Mouse (Mus musculus): Measurements from ENCODE around the gene Fcgr1.

Gene Fcgr1

GRCm38 (mm10) chr3:96293787-96294186 is at the start of gene Fcgr1:
Gene Fcgr1 (minus strand): TSS chr3:96293969.
- 77% methylated on average over 4 of the region's 4 CpGs for WGBS

- 54% methylated on average over 13 of the region's 13 CpGs for WGBS
Measured at GRCm38 (mm10) chr3:96342652-96343051, 48.9 kb upstream of the Fcgr1 start.

GRCm38 (mm10) chr3:96342100-96342499 is 48.3 kb upstream of the Fcgr1 start:
- WGBS: 44% methylated on average over 3 of the region's 3 CpGs

- WGBS: 6% methylated on average over 24 of the region's 24 CpGs
Measured at GRCm38 (mm10) chr3:96340611-96341312, 47.0 kb upstream of the Fcgr1 start.

- 44% methylated on average over 16 of the region's 16 CpGs for WGBS
Measured at GRCm38 (mm10) chr3:96338849-96339480, 45.2 kb upstream of the Fcgr1 start.

GRCm38 (mm10) chr3:96338043-96338442 is 44.3 kb upstream of the Fcgr1 start:
- 96% methylated on average over 8 of the region's 8 CpGs for WGBS

GRCm38 (mm10) chr3:96337269-96337668 is 43.5 kb upstream of the Fcgr1 start:
- 94% methylated on average over 6 of the region's 6 CpGs for WGBS

- 91% methylated on average over 1 of the region's 1 CpGs for WGBS
Measured at GRCm38 (mm10) chr3:96336636-96337035, 42.9 kb upstream of the Fcgr1 start.

GRCm38 (mm10) chr3:96335591-96335990 is 41.8 kb upstream of the Fcgr1 start:
- 31% methylated on average over 7 of the region's 7 CpGs for WGBS

GRCm38 (mm10) chr3:96335163-96335550 is 41.4 kb upstream of the Fcgr1 start:
- 60% methylated on average over 6 of the region's 6 CpGs for WGBS

- WGBS: 6% methylated on average over 36 of the region's 36 CpGs
Measured at GRCm38 (mm10) chr3:96334175-96335162, 40.7 kb upstream of the Fcgr1 start.

- 4% methylated on average over 25 of the region's 25 CpGs for WGBS
Measured at GRCm38 (mm10) chr3:96333396-96334174, 39.8 kb upstream of the Fcgr1 start.

GRCm38 (mm10) chr3:96332631-96333395 is 39.0 kb upstream of the Fcgr1 start:
- WGBS: 7% methylated on average over 27 of the region's 27 CpGs

- 26% methylated on average over 14 of the region's 14 CpGs for WGBS
Measured at GRCm38 (mm10) chr3:96332000-96332399, 38.2 kb upstream of the Fcgr1 start.

- 80% methylated on average over 7 of the region's 7 CpGs for WGBS
Measured at GRCm38 (mm10) chr3:96331438-96331837, 37.7 kb upstream of the Fcgr1 start.

GRCm38 (mm10) chr3:96330603-96331002 is 36.8 kb upstream of the Fcgr1 start:
- 64% methylated on average over 7 of the region's 7 CpGs for WGBS

- WGBS: 90% methylated on average over 4 of the region's 4 CpGs
Measured at GRCm38 (mm10) chr3:96330181-96330580, 36.4 kb upstream of the Fcgr1 start.

- 24% methylated on average over 15 of the region's 15 CpGs for WGBS
Measured at GRCm38 (mm10) chr3:96328730-96329387, 35.1 kb upstream of the Fcgr1 start.

- 2% methylated on average over 49 of the region's 49 CpGs for WGBS
Measured at GRCm38 (mm10) chr3:96328060-96328729, 34.4 kb upstream of the Fcgr1 start.

GRCm38 (mm10) chr3:96327647-96328046 is 33.9 kb upstream of the Fcgr1 start:
- WGBS: 4% methylated on average over 17 of the region's 18 CpGs

Data from cerebral cortex, adult 2 months (tissue).